Mouse (Mus musculus): ENCODE data around the gene Tnfaip3.

Gene Tnfaip3

DNA sequence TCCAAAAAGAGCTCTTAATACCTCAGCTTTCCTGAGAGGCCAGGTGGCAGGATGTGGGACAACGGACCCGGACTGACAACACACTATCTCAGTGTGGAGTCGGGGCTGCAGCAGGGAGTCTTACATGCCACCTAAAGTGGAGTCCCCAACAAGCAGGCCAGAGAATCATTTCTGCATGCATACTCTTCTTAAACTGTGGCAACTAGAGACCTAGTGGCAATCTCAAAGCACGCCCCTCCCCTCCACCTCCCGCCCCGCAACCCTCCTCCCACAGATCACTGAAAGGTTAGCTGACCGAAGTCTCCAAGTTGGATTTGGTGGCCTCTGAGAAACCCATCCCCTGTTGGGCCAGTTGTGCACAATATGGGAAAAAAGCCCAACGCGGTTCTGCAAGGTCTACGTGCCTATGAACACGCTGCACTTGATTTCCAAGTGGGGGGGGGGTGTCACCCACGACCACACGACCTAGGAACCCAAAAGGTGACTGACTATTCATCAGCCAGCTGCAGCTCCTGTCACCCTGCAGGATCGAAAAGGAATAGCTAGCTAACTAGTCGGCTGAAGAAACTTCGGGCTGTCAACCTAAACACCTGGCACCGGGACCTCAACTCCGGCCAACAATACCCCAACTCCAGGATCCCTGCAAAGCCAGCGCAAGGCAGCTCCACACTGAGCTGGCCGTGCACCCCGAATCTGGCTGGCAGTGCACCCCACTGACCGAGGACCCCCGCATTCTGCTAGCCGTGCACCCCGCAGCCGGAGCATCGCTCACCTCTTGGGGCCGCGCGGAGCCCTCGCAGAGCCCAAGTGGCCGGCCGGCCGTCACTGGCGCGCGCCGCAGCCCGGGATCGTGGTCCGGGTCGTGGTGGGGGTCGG lies 838 bp downstream of the Tnfaip3 start:
- DNase-seq = peak; percentile 62

- DNase-seq = no peak
These were observed 2.1 kb downstream of the Tnfaip3 start for GRCm38 (mm10) chr10:19013351-19013750.

DNA sequence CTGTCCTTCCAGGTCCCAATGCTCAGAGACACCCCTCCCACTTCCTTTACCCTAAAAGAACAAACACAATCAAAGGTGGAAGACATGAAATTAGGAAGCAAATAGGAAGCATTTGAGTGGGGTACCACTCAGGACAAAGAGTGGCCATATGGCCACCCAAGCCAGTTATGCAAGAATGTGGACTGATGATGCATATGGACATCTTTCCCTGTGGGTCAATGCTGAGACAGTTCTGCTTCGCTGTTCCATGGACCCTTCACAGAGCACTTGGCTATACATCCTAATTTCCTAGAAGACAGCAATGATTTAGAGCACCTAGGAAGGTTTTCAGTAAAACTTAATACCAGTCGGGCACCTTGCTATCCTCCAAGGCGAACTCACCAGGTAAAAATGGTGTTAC lies 2.8 kb downstream of the Tnfaip3 start:
- DNase-seq = no peak

- no peak for DNase-seq
These were observed 3.5 kb downstream of the Tnfaip3 start for GRCm38 (mm10) chr10:19011832-19012440.

GRCm38 (mm10) chr10:19010414-19010813 lies 5.0 kb downstream of the Tnfaip3 start:
- no peak for DNase-seq

- DNase-seq = no peak
These were observed 6.2 kb downstream of the Tnfaip3 start for GRCm38 (mm10) chr10:19009186-19009672.

DNA sequence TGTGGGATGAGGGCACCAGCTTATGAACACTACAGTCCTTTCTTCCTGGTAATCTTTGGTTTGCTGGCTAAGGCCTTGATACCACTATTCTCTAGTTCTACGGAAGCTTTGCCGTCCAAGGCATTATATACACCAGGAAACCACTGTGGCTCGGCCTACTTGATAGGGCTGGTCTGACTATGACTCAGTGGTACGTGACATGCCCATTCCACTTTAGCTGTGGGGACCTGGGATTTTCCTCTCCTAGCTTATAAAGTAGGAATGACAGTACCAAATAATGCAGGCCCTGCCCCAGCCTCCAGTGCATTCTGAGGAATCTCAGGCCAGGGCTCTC lies 6.9 kb downstream of the Tnfaip3 start:
- DNase-seq = no peak

GRCm38 (mm10) chr10:19007897-19008606 lies 7.4 kb downstream of the Tnfaip3 start:
- DNase-seq = no peak

DNA sequence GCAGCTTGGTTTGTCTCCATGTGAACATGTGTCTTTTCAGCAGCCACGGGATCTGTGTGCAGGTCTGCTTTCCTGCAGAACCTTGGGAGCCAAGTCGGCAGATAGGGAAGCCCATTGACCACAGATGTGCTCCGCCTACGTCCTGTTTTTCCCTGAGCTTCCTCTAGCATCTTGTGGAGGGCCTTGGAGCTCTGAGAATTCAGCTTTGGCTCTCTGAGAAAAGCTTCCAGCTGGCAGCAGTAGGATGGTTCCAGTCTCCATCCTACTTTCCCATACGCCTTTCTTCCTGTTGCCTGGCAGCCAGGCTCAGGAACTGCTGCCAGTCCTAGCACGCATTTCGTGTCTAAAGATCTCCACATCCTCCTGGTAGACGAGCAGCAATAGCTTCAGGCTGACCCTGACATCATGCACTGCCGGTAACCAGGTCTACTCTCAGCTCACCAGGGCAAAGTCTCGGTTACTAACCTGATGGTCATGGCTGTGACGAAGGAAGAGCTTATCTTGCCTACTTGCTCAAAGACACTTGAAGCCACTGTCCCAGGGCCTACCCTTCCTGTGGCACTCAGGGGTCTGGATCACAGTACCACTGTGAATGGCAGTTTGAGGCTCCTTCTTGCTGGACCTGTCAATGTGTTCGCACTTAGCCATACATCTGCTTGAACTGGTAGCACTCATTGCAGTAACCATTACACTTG lies 13.2 kb downstream of the Tnfaip3 start:
- no peak for DNase-seq

DNA sequence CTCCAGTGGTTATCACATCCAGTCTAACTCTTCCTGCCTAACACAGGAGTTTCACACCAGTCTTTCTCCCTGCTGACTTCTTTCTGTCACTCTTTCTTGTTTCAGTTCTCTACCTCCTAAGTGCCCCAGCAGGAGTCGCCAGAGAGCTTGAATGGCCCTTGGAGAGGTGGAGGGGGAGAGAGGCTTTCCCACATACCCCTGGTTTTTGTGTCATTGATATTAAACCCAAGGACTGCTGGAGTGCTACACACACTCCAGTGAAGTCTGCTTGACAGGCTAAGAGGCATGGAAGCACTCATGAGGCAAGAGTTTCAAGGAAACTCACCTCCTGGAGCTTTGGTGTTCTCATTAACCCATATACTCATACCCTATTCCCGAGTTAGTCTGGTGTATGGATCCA lies 16.0 kb downstream of the Tnfaip3 start:
- DNase-seq = no peak

- no peak for DNase-seq
These were observed 19.1 kb downstream of the Tnfaip3 start for GRCm38 (mm10) chr10:18996331-18996730.

DNA sequence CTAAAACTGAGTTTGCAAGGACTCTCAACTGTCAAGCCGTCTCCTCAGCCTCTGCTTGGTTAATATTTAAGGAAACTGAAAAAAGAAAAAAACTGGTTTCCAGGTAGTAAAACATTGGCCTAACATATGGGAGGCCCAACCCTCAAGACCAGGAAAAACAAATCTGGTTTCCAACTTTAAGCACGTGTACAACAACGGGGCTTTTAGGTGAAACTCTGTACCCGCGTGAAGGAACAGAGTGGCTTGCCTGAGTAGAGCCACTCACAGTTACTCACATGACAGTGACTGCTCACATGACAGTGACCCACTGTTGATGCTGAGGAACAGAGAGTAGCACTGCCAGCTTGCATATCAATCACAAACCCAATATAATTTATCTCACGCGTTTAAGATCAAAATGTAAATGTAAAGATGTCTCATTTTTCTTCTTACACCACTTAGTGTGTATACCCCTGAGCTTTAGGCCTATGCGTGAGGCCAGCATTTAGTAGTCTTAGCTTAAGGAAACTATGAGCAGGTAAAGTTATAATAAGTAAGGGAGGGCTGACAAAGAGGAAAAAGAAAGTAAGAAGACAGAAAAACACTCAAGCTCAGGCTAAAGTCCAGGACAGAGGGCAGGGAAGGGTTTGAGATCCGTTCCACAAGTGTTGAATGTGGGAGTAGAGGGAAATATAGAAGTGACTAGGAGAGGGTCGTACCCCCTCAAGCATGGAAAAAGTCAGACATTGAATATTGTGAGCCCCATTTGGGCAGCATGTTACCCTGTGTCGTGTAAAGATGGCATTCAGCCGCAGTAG lies 19.8 kb downstream of the Tnfaip3 start:
- no peak for DNase-seq

GRCm38 (mm10) chr10:18992971-18993370 lies 22.5 kb downstream of the Tnfaip3 start:
- DNase-seq = no peak

- no peak for DNase-seq
These were observed 24.4 kb downstream of the Tnfaip3 start for GRCm38 (mm10) chr10:18991057-18991456.

DNA sequence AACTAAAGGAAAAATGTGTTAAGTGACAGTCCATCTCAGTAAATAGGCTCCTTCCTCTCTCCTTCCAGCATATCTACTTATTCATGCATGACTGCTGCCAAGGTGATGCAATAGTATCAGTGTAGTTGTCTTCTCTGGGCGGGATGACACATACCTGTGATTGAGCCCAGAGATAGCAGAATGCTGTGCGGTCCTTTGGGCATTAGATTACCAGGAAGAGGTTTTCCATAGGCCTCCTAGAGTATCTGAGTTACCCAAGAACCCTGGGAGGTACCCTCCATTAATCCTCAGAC lies 27.6 kb downstream of the Tnfaip3 start:
- DNase-seq = no peak

DNA sequence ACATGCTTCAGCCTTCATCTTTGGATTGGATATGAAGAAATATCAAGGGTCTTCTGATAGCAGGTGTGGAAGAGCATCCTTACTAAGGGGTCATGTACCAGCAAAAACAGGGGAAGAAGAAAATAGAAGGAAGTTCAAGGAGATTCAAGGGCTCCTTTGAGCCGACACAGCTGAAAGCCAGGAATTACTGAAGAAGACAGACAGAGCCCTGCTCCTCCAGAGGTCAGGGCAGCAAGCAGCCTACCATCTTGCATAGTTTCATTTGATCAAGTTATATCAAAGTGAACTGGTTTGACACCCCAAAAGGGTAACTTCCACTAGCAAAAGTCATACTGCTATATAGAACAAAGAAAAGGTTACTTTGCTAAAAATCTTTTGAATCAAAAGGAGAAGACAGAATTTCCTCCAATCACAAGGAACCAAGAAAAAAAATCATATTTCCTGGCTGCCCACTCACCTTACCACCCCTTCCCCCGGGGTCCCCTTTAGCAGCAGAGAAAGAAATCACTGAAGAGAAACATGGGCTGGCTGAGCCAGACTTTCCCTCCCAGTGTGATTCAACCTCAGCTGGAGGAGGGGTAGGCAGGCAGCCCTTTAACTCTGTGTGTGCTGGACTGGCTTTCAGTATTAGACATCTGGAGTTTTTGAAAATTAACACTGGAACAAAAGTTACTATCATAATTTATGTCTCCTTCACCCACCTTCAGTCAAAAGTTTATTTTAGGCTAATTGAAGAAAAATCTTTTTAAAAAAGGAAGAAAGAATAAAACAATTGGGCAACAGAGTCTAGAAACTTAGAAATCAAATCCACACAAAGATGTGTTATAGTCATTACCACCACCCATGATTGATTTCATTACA lies 28.2 kb downstream of the Tnfaip3 start:
- DNase-seq = peak; percentile 31

GRCm38 (mm10) chr10:18985516-18985915 lies 29.9 kb downstream of the Tnfaip3 start:
- no peak for DNase-seq

DNA sequence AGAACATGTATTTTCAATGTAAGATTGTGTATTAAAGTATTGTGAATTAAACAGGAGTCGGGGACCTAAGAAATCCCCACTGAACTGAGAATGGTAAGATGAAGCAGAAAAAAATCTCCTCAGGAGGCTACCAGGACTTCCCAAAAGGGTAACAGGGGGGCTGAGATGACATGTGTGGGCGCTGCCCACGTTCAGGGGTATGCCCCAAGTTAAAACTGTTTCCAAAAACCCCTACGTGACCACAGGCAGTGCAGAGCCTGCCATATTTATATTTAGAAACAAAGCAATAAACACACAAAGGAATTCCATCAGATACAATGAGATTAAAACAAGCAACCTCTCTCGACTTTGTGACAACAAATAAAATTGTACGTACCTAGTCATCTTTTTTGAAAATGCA lies 31.9 kb downstream of the Tnfaip3 start:
- no peak for DNase-seq

DNA sequence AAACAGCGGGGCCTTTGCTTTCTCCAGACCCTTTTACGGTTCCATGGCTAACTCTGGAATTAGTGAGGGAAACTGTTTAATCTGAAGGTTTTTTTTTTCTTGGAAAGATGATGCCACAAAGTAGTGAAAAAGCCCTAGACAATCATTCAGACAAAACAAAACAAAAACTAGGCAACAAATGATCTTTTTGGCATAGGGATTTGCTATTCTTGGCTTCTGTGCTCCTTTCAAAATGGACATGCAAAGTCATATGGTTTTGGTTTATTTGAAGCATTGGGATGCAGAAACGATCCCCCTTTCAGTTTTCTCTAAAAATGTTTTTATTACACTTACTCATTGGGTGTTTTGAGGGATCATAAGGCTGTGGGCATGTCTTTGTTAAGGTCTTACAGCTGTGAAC lies 41.0 kb downstream of the Tnfaip3 start:
- no peak for DNase-seq

- no peak for DNase-seq
These were observed 48.6 kb downstream of the Tnfaip3 start for GRCm38 (mm10) chr10:18966893-18967292.

DNA sequence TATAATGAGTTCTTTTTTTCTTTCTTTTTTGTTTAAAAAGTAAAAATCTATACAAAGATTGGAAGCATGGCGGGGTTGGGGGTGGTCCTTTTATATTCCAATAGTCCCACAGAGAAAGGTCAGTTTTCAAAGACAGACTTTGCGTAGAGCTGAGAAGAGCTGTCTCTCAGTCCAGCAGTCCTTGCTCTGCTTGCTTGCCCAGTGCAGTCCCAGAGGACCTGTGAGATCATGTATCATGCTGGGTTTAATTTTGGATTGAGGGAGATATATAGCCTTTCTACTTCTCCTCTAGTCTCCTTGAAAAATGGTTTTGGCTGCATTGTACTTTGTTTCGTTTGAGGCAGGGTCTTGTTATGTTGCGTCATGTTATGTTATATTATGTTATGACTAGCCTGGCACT lies 49.9 kb downstream of the Tnfaip3 start:
- DNase-seq = no peak

- no peak for DNase-seq
These were observed 50.6 kb downstream of the Tnfaip3 start for GRCm38 (mm10) chr10:18964856-18965255.

Measured in embryo, embryonic 11 days (tissue).